Mouse (Mus musculus) liver, embryonic 13.5 days (tissue): ENCODE data around the gene Slc6a13. TPM values are rescaled to one million over a fixed set of nuclear protein-coding genes. Genes with fewer than 3 reads are reported as not detected.

ENCODE experiments used
- ATAC-seq: fragments of 200-750 bp; cut with Nextera tagmentation; 2 replicates; pipeline ENCODE4 v1.8.0; 2017; ENCODE audit warnings: low read depth, mild to moderate bottlenecking, moderate number of reproducible peaks, moderate library complexity
- DNase-seq: peaks from one replicate; pipeline ENCODE4 v3.0.0; 2022
- H3K27ac ChIP-seq: fragments of 300-500 bp; sonication (generic); 2 replicates; pipeline ENCODE4 v1.5.1; 2015; ENCODE audit warnings: moderate library complexity, mild to moderate bottlenecking, inconsistent platforms
- H3K27me3 ChIP-seq: fragments of 300-500 bp; sonication (generic); 2 replicates; pipeline ENCODE4 v1.6.1; 2015; ENCODE audit warnings: mild to moderate bottlenecking, inconsistent platforms
- H3K36me3 ChIP-seq: fragments of 300-500 bp; sonication (generic); 2 replicates; pipeline ENCODE4 v1.6.1; 2015; ENCODE audit warnings: mild to moderate bottlenecking, inconsistent platforms
- H3K4me1 ChIP-seq: fragments of 300-500 bp; sonication (generic); replicated peaks from 2 replicates; pipeline ENCODE4 v1.6.1; 2015; ENCODE audit warnings: inconsistent platforms
- H3K4me2 ChIP-seq: fragments of 300-500 bp; sonication (generic); 2 replicates; pipeline ENCODE4 v1.6.1; 2015; ENCODE audit warnings: inconsistent platforms, mild to moderate bottlenecking, moderate library complexity
- H3K4me3 ChIP-seq: fragments of 300-500 bp; sonication (generic); replicated peaks from 2 replicates; pipeline ENCODE4 v1.5.1; 2015; ENCODE audit warnings: mild to moderate bottlenecking, inconsistent platforms
- H3K9ac ChIP-seq: fragments of 300-500 bp; sonication (generic); 2 replicates; pipeline ENCODE4 v1.6.1; 2015; ENCODE audit warnings: mild to moderate bottlenecking, inconsistent platforms
- H3K9me3 ChIP-seq: fragments of 300-500 bp; sonication (generic); replicated peaks from 2 replicates; pipeline ENCODE4 v1.6.1; 2016; ENCODE audit warnings: inconsistent platforms
- WGBS: fragments of 180-500 bp; shearing (Covaris S2); methylation state at CpG from one replicate; pipeline ENCODE4 v1.1.7; 2015; ENCODE audit not compliant: insufficient replicate concordance; 5-methylcytosine and 5-hydroxymethylcytosine counted together
- microRNA-seq: library from miRNA; unstranded; fragments of <30 nt; microRNA quantifications from one replicate; pipeline ENCODE4, GENCODE M21; 2016
- polyA plus RNA-seq: library from polyadenylated mRNA; unstranded; fragments of >200 nt; fragmentation: Nextera tagmentation; extraction: Ambion mirVana; gene quantifications from 2 replicates; pipeline ENCODE4 v1.2.1, GENCODE M21; 2015

The Slc6a13 gene
- polyA plus RNA-seq, 1 experiment from 2014 or later, result 18.6 TPM

GRCm38 (mm10) chr6:121378256-121378655, 78.2 kb downstream of the Slc6a13 start:
- no peak overlapping the region for H3K4me2 ChIP-seq
- no peaks in the 10 kb centered on the region for H3K4me1 ChIP-seq
- no peak overlapping the region for H3K9ac ChIP-seq
- H3K27me3 ChIP-seq, result no peaks in the 10 kb centered on the region
- H3K36me3 ChIP-seq, result no peaks in the 10 kb centered on the region
- H3K27ac ChIP-seq, result no peak overlapping the region
- WGBS, result 52% methylated on average over 4 of the region's 4 CpGs
- ATAC-seq (no peak), DNase-seq (no peak)
- H3K4me3 ChIP-seq, result no peak overlapping the region
- no peaks in the 10 kb centered on the region for H3K9me3 ChIP-seq

- no peaks in the 10 kb centered on the region for H3K27me3 ChIP-seq
- no peaks in the 10 kb centered on the region for H3K4me1 ChIP-seq
- H3K9ac ChIP-seq, result no peak overlapping the region
- 62% methylated on average over 8 of the region's 8 CpGs for WGBS
- DNase-seq (no peak), ATAC-seq (no peak)
- H3K4me2 ChIP-seq, result no peak overlapping the region
- no peak overlapping the region for H3K4me3 ChIP-seq
- no peak overlapping the region for H3K27ac ChIP-seq
- H3K9me3 ChIP-seq, result no peaks in the 10 kb centered on the region
- no peaks in the 10 kb centered on the region for H3K36me3 ChIP-seq
Observed at GRCm38 (mm10) chr6:121380576-121380975, 80.5 kb downstream of the Slc6a13 start.

GRCm38 (mm10) chr6:121382071-121382470, 82.0 kb downstream of the Slc6a13 start:
- no peak for DNase-seq
- Histone ChIP-seq H3K36me3 (no peaks in the 10 kb centered on the region), H3K9me3 (no peaks in the 10 kb centered on the region), H3K9ac (no peak overlapping the region), H3K27me3 (no peaks in the 10 kb centered on the region), H3K4me1 (no peaks in the 10 kb centered on the region), H3K4me3 (no peak overlapping the region), H3K27ac (no peak overlapping the region), H3K4me2 (no peak overlapping the region)
- WGBS, result 53% methylated on average over 10 of the region's 10 CpGs
- ATAC-seq, result no peak

- H3K4me2 ChIP-seq, result no peak overlapping the region
- 74% methylated on average over 3 of the region's 3 CpGs for WGBS
- ATAC-seq (no peak), DNase-seq (no peak)
- no peak overlapping the region for H3K9ac ChIP-seq
- H3K4me1 ChIP-seq, result no peaks in the 10 kb centered on the region
- H3K9me3 ChIP-seq, result no peaks in the 10 kb centered on the region
- no peak overlapping the region for H3K4me3 ChIP-seq
- H3K27me3 ChIP-seq, result no peaks in the 10 kb centered on the region
- no peak overlapping the region for H3K27ac ChIP-seq
- no peaks in the 10 kb centered on the region for H3K36me3 ChIP-seq
Observed at GRCm38 (mm10) chr6:121385397-121385796, 85.4 kb downstream of the Slc6a13 start.

Small RNA genes within 50 kb of the gene (microRNA-seq; reads per million reads assigned to microRNA genes)
- gene Gm24855, result not detected

Other genes starting within 250 kb of the Slc6a13 start
- 9.9 and 10.7 TPM in 2 replicates for gene Mical3, start 169.2 kb upstream of the Slc6a13 start, polyA plus RNA-seq
- 2.9 and 3.3 TPM in 2 replicates for gene Pex26, start 116.6 kb upstream of the Slc6a13 start, polyA plus RNA-seq
- gene Tuba8, start 89.5 kb upstream of the Slc6a13 start, polyA plus RNA-seq, result 6.7 and 7.7 TPM in 2 replicates
- gene Usp18, start 54.3 kb upstream of the Slc6a13 start, polyA plus RNA-seq, result 6.3 and 7.1 TPM in 2 replicates
- 1.1 and 1.4 TPM in 2 replicates for gene Slc6a12, start 42.8 kb downstream of the Slc6a13 start, polyA plus RNA-seq
- not detected in 2 replicates for gene Iqsec3, start 173.5 kb downstream of the Slc6a13 start, polyA plus RNA-seq